Mouse (Mus musculus) heart, postnatal 0 days (tissue): Measurements from ENCODE around the gene Crtc3.

Experiments
- CTCF ChIP-seq: IDR thresholded peaks from 2 replicates; pipeline ENCODE4 v1.5.1; 2016; ENCODE audit warnings: antibody characterized with exemption, control low read depth, low read depth
- EP300 ChIP-seq: IDR thresholded peaks from 2 replicates; pipeline ENCODE4 v1.6.1; 2016; ENCODE audit warnings: antibody characterized with exemption, low read depth

DNA sequence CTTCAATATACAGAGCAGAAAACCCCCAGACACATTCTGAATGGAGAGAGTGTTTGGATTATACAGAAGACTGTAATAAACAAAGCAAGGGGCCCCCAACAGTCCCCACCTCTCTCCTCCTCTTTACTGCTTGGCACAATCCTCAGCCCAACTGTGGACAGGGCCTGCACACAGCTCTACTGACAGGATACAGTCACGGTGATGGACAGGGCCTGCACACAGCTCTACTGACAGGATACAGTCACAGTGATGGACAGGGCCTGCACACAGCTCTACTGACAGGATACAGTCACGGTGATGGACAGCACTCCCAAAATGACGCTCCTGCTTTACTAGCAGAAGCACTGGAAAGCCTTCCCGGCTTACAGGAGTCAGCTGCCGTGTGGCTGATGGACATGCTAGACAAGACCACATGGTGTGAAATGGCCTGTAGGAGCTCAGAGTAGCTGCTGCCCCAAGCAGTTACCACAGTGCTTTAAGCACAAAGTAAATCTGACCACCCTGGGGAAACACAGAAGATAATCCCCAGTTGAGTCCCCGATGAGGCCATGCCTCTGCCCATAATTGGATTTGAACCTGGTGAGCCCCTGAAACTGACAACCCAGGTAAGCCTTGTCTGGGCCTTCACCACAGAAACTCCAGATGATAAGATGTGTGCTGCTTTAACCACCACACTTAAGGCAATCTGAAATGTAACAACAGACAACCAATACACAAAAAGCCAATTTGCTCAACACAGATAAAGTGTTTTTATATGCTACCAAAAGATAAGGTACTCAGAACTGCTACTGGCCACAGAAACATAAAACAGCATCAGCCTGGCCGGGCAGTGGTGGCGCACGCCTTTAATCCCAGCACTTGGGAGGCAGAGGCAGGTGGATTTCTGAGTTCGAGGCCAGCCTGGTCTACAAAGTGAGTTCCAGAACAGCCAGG lies 42.3 kb downstream of the Crtc3 start:
- TF ChIP-seq CTCF: no peak
- no peak for TF ChIP-seq EP300
